Mouse (Mus musculus): Measurements from ENCODE around the gene Ldlr. TPM values are rescaled to one million over a fixed set of nuclear protein-coding genes. Genes with fewer than 3 reads are reported as not detected.

Ldlr gene
- polyA plus RNA-seq, 1 experiment from 2014 or later = 60.0 TPM

DNA sequence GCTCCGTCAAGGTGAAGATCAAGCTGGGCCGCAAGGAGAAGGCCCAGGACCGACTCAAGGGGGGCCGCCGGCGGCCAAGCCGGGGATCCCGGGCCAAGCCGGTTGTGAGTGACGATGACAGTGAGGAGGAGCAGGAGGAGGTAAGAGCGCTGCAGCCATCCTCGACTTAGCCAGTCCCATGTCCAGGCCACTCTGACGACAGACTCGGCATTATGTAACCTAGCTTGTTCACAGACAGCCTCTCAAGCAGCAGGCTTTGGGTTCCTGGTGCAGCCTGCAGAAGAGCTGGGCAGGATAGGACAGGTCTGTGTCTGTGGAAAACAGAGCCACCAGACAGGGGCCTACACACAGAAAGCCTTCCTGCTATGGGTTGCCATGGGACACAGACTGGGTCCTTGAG, 22.2 kb upstream of the Ldlr start:
- 95% methylated on average over 14 of the region's 14 CpGs for WGBS
- peaks cover 98% of the 10 kb centered on the region for H3K36me3 ChIP-seq (replicated peaks)
- no peak for DNase-seq (ENCODE audit: extremely low spot score, low spot score)
- no peaks in the 10 kb centered on the region for H3K4me1 ChIP-seq
- H3K27me3 ChIP-seq (ENCODE audit: poor library complexity, severe bottlenecking) = no peaks in the 10 kb centered on the region
- H3K27ac ChIP-seq = no peak overlapping the region
- no peak overlapping the region for H3K4me3 ChIP-seq
- H3K9me3 ChIP-seq = no peaks in the 10 kb centered on the region

DNA sequence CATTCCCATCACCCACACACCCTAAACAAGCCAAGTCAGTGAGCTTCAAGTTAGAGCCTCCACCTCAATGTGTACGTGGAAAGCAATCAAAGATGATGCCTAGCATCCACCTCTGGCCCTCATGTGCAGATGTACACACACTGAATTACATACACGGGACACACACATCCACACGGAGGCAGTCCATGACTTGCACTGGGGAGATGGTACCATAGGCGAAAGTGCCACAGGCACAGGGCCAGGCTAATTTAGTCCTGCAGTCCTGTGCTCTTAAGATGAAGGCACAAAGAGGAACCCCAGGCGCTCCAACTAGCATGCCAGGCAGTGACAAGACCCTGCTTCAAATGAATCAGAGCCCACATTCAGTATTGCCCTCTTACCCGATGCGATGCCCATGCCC, 19.8 kb upstream of the Ldlr start:
- WGBS = 95% methylated on average over 7 of the region's 7 CpGs
- Histone ChIP-seq H3K4me1 (no peaks in the 10 kb centered on the region), H3K27me3 (ENCODE audit: poor library complexity, severe bottlenecking) (no peaks in the 10 kb centered on the region), H3K4me3 (no peak overlapping the region), H3K36me3 (replicated peaks) (peaks cover 100% of the 10 kb centered on the region), H3K9me3 (no peaks in the 10 kb centered on the region), H3K27ac (no peak overlapping the region)
- no peak for DNase-seq (ENCODE audit: extremely low spot score, low spot score)

DNA sequence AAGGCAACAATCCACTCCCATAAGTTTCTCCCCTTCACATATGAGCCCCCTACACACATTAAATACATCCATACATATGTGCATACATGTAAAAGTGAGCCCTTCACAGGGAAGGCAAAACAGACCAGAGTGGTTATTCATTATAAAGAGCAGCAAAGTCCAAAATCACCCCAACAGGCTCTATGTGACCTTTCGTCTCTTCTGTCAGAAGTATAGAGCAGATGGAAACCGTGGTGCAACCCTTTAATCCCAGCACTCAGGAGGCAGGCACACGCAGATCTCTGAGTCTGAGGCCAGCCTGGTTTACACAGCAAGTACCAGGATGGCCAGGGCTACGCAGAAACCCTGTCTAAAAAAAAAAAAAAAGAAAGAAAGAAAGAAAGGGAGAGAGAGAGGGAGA, 17.2 kb upstream of the Ldlr start:
- 95% methylated on average over 4 of the region's 4 CpGs for WGBS
- Histone ChIP-seq H3K4me3 (no peak overlapping the region), H3K4me1 (no peaks in the 10 kb centered on the region), H3K27me3 (ENCODE audit: poor library complexity, severe bottlenecking) (no peaks in the 10 kb centered on the region), H3K36me3 (replicated peaks) (peaks cover 88% of the 10 kb centered on the region), H3K9me3 (no peaks in the 10 kb centered on the region), H3K27ac (no peak overlapping the region)
- no peak for DNase-seq (ENCODE audit: extremely low spot score, low spot score)

DNA sequence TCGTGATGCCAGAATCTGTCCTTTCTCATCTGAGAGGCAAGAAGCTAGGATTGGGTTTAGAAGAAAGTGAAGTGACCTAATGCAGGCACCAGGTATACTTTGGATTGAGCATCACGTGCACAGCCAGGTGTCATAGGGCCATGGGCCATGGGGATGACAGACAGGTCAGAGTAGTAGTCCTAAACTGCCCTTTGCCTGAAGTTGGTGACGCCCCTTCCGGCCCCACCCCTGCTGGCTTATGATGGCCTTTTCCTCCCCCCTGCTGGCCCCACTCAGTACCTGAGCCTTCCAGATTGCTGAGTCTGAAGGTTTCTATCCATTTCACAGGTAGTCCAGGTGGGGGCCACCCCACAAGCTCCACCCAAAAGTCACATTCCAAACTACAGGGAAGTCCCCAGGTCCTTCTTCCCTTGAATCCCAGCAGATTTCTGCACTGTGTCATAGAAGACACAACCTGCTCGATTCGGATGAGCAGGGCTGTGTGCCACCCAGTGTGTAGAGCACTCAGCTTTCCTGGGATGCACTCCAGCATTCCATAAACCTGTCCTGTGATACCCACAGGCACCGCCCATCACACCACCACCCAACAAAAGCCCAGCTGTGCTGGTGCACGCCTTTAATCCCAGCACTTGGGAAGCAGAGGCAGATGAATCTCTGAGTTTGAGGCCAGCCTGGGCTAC, 16.6 kb upstream of the Ldlr start:
- H3K36me3 ChIP-seq (replicated peaks) = peaks cover 82% of the 10 kb centered on the region
- DNase-seq (ENCODE audit: extremely low spot score, low spot score) = no peak
- no peaks in the 10 kb centered on the region for H3K9me3 ChIP-seq
- WGBS = 93% methylated on average over 8 of the region's 8 CpGs
- H3K4me3 ChIP-seq = no peak overlapping the region
- H3K27me3 ChIP-seq (ENCODE audit: poor library complexity, severe bottlenecking) = no peaks in the 10 kb centered on the region
- H3K27ac ChIP-seq = no peak overlapping the region
- no peaks in the 10 kb centered on the region for H3K4me1 ChIP-seq

DNA sequence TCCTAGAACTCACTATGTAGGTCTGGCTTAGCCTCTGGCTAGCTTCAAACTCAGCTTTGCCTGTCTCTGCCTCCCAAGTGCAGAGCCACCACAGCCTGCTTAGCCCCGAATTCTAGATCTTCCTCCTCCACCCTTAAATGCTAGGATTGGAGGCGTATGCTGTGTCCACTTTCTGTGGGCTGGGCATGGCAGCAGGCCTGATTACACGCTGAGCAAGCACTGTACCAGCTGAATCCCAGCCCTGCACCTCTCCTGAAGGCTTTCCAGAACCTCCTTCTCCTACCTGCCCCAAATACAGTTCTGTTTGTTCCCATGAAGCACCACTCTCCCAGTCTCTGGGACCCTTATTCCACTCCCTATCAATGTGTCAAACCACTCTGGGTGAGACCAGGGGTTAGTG, 13.9 kb upstream of the Ldlr start:
- WGBS = 91% methylated on average over 3 of the region's 3 CpGs
- no peak for DNase-seq (ENCODE audit: extremely low spot score, low spot score)
- H3K36me3 ChIP-seq (replicated peaks) = peaks cover 69% of the 10 kb centered on the region

DNA sequence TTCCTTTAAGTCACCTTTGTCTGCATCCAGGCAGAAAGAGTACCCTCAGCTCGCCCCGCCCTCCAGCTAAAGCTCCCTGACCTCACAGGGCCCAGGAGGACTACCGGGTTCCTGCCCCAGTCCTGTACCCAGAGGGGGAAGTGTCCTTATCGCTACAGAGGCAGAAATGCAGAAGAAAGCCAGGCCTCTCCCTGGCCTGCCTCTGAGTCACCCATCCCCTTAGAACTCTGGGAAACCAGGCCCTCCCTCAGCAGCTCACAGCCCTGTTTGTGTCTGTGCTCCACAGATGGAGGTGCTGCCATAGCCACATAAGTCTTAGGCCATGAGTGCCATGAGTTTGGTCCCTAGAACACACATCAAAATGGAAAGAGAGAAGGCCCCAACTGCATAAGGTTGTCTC, 8.0 kb upstream of the Ldlr start:
- WGBS = 64% methylated on average over 4 of the region's 4 CpGs
- Histone ChIP-seq H3K36me3 (replicated peaks) (peaks cover 13% of the 10 kb centered on the region), H3K4me3 (no peak overlapping the region)

More for the DNA sequence above, 13.9 kb upstream of the Ldlr start:
- Histone ChIP-seq H3K27ac (no peak overlapping the region), H3K4me3 (no peak overlapping the region), H3K9me3 (no peaks in the 10 kb centered on the region), H3K4me1 (no peaks in the 10 kb centered on the region), H3K27me3 (ENCODE audit: poor library complexity, severe bottlenecking) (no peaks in the 10 kb centered on the region)

DNA sequence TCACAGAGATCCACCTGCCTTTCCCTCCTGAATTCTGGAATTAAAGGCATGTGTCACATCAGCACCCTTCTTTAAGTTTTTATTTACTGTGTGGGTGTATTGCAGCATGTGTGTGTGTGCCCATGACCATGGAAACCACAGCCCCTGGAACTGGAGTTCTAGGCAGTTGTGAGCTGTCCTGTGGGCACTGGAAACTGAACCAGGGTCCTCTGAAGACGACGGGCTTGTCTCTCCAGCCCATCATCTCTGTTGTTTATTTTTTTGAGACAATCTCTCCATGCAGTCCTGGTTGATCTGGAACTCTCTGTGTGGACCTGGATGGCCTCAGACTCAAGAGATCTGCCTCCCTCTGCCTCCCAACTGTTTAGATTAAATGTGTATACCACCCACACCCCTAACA, 6.3 kb upstream of the Ldlr start:
- 92% methylated on average over 2 of the region's 2 CpGs for WGBS
- H3K27me3 ChIP-seq (ENCODE audit: poor library complexity, severe bottlenecking) = no peaks in the 10 kb centered on the region
- 0 out of 2 replicates have a peak, but pooled peaks cover 4% of the 10 kb centered on the region for H3K4me1 ChIP-seq
- peaks cover 13% of the 10 kb centered on the region for H3K36me3 ChIP-seq (replicated peaks)
- no peaks in the 10 kb centered on the region for H3K9me3 ChIP-seq
- H3K27ac ChIP-seq = no peak overlapping the region
- H3K4me3 ChIP-seq = no peak overlapping the region
- DNase-seq (ENCODE audit: extremely low spot score, low spot score) = no peak

More for the DNA sequence above, 8.0 kb upstream of the Ldlr start:
- Histone ChIP-seq H3K9me3 (no peaks in the 10 kb centered on the region), H3K4me1 (0 out of 2 replicates have a peak, but pooled peaks cover 4% of the 10 kb centered on the region), H3K27ac (no peak overlapping the region), H3K27me3 (ENCODE audit: poor library complexity, severe bottlenecking) (no peaks in the 10 kb centered on the region)
- DNase-seq (ENCODE audit: extremely low spot score, low spot score) = no peak

DNA sequence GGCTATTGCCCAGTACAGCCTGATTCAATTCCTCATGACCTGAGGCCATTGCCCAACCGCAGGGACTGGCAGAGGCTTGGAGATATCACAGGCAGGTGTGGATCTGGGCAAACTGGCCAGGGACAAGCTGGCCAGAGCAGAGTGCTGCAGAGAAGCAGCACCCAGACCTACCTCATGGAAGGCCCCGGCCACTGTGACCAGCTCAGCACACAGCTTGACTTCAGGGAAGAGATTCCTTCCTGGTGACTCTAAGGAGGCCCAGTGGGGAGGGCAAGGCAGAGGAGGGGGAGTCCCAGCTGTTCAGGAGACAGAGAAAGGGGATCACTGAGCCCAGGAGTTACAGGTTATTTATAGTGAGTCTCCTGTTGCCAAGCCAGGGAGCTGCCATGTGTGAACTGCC, 2.2 kb upstream of the Ldlr start:
- no peak for DNase-seq (ENCODE audit: extremely low spot score, low spot score)
- Histone ChIP-seq H3K27me3 (ENCODE audit: poor library complexity, severe bottlenecking) (no peaks in the 10 kb centered on the region), H3K27ac (peak overlapping the region; percentile 96), H3K4me1 (peaks cover 32% of the 10 kb centered on the region), H3K9me3 (no peaks in the 10 kb centered on the region), H3K4me3 (no peak overlapping the region), H3K36me3 (replicated peaks) (peaks cover 16% of the 10 kb centered on the region)
- 83% methylated on average over 2 of the region's 2 CpGs for WGBS

DNA sequence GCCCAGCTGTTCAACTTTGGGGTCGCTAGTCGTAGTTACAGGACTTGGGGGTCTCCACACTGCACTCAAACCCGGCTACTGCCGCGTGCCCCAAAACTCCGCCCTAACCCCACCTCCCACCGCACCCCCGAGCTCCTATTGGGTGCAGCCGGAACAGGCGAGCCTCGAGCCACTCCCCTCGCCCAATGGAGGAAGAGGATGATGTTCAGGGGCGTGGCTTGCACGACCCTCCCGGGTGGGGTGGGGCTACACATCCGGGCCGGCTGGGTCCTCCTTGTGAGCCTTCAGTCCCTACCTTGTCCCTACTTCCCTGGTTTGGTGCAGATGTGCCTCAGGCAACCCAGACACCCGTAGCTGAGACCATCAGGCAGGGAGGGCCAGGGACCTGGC, 859 bp downstream of the Ldlr start:
- Histone ChIP-seq H3K4me1 (peaks cover 47% of the 10 kb centered on the region), H3K27me3 (ENCODE audit: poor library complexity, severe bottlenecking) (no peaks in the 10 kb centered on the region), H3K36me3 (replicated peaks) (peaks cover 47% of the 10 kb centered on the region), H3K27ac (peak overlapping the region; percentile 96), H3K9me3 (0 out of 2 replicates have a peak, but pooled peaks cover 4% of the 10 kb centered on the region), H3K4me3 (peak overlapping the region; percentile 80)
- peak; percentile 93 for DNase-seq (ENCODE audit: extremely low spot score, low spot score)
- WGBS = 0% methylated on average over 18 of the region's 18 CpGs

DNA sequence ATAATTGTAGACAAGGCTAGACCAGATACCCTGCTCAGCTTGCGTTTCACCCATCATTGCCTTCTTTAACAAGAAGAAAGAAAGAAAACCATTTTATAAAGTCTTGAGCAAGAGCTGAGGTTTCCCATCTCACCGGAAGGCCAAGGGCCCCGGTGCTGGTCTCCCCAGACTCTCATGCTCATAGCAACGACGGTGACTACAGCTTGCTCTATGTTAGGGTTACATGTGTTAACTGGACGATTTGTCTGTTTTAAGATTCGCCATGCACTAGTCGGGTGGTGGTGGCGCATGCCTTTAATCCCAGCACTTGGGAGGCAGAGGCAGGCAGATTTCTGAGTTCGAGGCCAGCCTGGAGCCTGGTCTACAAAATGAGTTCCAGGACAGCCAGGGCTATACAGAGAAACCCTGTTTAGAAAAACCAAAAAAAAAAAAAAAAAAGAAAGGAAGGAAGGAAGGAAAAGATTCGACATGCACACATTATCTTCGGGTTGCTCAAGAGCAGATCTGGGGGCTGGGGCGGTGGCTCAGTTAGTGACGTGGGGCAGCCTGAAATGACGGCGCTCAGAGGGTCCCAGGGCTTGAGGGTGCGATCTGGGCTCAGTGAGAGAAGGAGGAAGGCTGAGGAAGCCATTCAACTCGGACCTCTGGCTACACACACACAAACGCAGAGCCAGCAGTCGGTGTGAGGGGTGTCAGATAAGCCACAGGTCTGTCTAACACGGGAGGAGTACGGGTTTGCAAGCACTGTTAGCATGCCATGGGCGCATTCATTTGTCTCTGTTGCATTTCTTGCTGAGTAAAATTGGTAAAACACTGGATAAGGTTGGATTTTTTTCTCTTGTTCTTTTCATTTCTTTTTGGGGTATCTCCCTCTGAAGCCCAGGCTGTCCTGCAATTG, 2.2 kb downstream of the Ldlr start:
- WGBS = 91% methylated on average over 23 of the region's 23 CpGs
- peak overlapping the region; percentile 96 for H3K27ac ChIP-seq

DNA sequence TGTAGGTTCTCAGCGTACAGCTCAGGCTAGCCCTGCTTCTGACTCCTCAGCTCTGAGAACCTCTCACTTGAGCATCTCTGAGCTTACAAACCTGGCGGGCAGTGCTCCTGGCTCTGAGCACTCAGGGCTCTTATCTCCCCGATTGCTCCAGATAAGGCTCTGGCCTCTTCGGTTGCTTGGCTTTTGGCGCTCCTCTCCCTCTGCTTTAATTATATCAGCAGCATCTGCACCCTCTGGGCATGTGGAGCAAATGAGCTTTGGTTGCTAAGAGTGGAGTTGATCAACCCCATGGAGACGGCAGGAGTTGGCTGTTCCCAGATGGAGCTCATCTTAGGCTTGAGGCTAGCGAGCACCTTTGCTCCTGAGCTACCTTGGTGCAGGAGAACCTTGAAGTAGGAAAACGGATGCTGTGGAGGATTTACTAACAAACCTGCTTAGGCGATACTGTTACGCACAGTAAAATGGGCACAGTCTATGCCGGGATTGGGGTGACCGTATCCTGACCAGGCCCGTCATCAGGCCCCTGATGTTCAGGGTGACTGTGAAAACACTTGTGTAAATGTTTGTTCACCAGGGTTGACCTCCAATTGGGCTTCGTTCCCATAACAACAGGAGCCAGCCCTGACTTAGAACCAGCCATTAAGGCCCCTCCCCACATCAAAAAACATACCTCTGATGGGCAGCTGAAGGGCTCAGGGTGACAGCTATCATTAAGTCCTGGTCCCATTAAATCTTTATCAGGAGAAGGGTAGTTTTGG, 3.1 kb downstream of the Ldlr start:
- Histone ChIP-seq H3K4me1 (peaks cover 50% of the 10 kb centered on the region), H3K9me3 (0 out of 2 replicates have a peak, but pooled peaks cover 4% of the 10 kb centered on the region), H3K36me3 (replicated peaks) (peaks cover 69% of the 10 kb centered on the region), H3K4me3 (peak overlapping the region; percentile 80; the same call in 1 of the 2 replicates), H3K27ac (0 out of 2 replicates have a peak overlapping the region, but pooled peaks have one; percentile 44), H3K27me3 (ENCODE audit: poor library complexity, severe bottlenecking) (no peaks in the 10 kb centered on the region)
- DNase-seq (ENCODE audit: extremely low spot score, low spot score) = no peak
- WGBS = 92% methylated on average over 14 of the region's 14 CpGs

More for the DNA sequence above, 2.2 kb downstream of the Ldlr start:
- Histone ChIP-seq H3K36me3 (replicated peaks) (peaks cover 60% of the 10 kb centered on the region), H3K9me3 (0 out of 2 replicates have a peak, but pooled peaks cover 4% of the 10 kb centered on the region), H3K4me3 (peak overlapping the region; percentile 80), H3K4me1 (peaks cover 50% of the 10 kb centered on the region), H3K27me3 (ENCODE audit: poor library complexity, severe bottlenecking) (no peaks in the 10 kb centered on the region)
- no peak for DNase-seq (ENCODE audit: extremely low spot score, low spot score)

DNA sequence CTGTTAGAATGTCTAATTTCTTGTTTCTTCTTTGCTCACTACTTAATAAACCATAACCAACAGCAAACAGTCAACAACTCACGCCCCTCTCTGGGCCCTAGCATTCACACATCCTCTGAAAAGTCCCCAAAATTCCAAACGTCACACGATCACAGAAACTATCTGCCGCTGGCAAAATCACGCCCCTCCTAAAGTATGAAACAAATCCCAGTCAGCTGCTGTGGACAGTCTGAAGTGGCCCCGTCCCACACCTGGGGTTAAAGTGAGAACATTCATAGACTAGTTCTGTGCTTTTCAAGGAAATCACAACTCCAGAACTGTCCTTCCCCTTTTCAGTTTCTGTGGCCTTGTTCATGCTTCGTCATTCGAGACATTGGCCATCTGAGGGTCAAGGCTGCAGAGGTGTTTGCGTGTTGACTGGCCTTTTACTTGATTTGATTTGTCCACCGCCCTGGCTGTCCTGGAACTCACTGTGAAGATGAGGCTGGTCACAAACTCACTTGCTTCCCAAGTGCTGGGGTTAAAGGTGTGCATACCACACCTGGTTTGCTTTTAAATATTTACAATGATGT, 5.1 kb downstream of the Ldlr start:
- Histone ChIP-seq H3K27me3 (ENCODE audit: poor library complexity, severe bottlenecking) (no peaks in the 10 kb centered on the region), H3K36me3 (replicated peaks) (peaks cover 89% of the 10 kb centered on the region), H3K4me3 (no peak overlapping the region), H3K9me3 (0 out of 2 replicates have a peak, but pooled peaks cover 4% of the 10 kb centered on the region), H3K4me1 (peaks cover 43% of the 10 kb centered on the region), H3K27ac (no peak overlapping the region)
- DNase-seq (ENCODE audit: extremely low spot score, low spot score) = no peak
- WGBS = 93% methylated on average over 10 of the region's 10 CpGs

Measured in forebrain, embryonic 10.5 days (tissue).